Mouse (Mus musculus) heart, embryonic 15.5 days (tissue): ENCODE results near the gene Spata32. TPM values are rescaled to one million over a fixed set of nuclear protein-coding genes. Genes with fewer than 3 reads are reported as not detected.

ENCODE experiments used
- ATAC-seq: fragments of 200-750 bp; cut with Nextera tagmentation; replicated peaks from 2 replicates; pipeline ENCODE4 v1.8.0; 2017; ENCODE audit warnings: low read depth, moderate TSS enrichment; ENCODE audit not compliant: insufficient number of reproducible peaks, insufficient read depth, low FRiP score
- H3K27ac ChIP-seq: fragments of 300-500 bp; sonication (generic); 2 replicates; pipeline ENCODE4 v1.5.1; 2015; ENCODE audit warnings: mild to moderate bottlenecking, inconsistent platforms
- H3K27me3 ChIP-seq: fragments of 300-500 bp; sonication (generic); 2 replicates; pipeline ENCODE4 v1.6.1; 2015; ENCODE audit warnings: inconsistent platforms
- H3K36me3 ChIP-seq: fragments of 300-500 bp; sonication (generic); 2 replicates; pipeline ENCODE4 v1.6.1; 2015; ENCODE audit warnings: mild to moderate bottlenecking, inconsistent platforms
- H3K4me1 ChIP-seq: fragments of 300-500 bp; sonication (generic); replicated peaks from 2 replicates; pipeline ENCODE4 v1.6.1; 2015; ENCODE audit warnings: inconsistent platforms
- H3K4me2 ChIP-seq: fragments of 300-500 bp; sonication (generic); 2 replicates; pipeline ENCODE4 v1.6.1; 2015; ENCODE audit warnings: inconsistent platforms, mild to moderate bottlenecking, moderate library complexity
- H3K4me3 ChIP-seq: fragments of 300-500 bp; sonication (generic); 2 replicates; pipeline ENCODE4 v1.5.1; 2015; ENCODE audit warnings: mild to moderate bottlenecking, inconsistent platforms
- H3K9ac ChIP-seq: fragments of 300-500 bp; sonication (generic); 2 replicates; pipeline ENCODE4 v1.6.1; 2015; ENCODE audit warnings: mild to moderate bottlenecking, inconsistent platforms
- H3K9me3 ChIP-seq: fragments of 300-500 bp; sonication (generic); replicated peaks from 2 replicates; pipeline ENCODE4 v1.6.1; 2016; ENCODE audit warnings: inconsistent platforms
- WGBS: fragments of 180-500 bp; shearing (Covaris S2); methylation state at CpG from one replicate; pipeline ENCODE4 v1.1.7; 2015; ENCODE audit warnings: mixed read lengths; 5-methylcytosine and 5-hydroxymethylcytosine counted together
- polyA plus RNA-seq: library from polyadenylated mRNA; unstranded; fragments of >200 nt; fragmentation: Nextera tagmentation; extraction: Ambion mirVana; gene quantifications from 2 replicates; pipeline ENCODE4 v1.2.1, GENCODE M21; 2015

Gene Spata32
- polyA plus RNA-seq = not detected in 2 replicates

DNA sequence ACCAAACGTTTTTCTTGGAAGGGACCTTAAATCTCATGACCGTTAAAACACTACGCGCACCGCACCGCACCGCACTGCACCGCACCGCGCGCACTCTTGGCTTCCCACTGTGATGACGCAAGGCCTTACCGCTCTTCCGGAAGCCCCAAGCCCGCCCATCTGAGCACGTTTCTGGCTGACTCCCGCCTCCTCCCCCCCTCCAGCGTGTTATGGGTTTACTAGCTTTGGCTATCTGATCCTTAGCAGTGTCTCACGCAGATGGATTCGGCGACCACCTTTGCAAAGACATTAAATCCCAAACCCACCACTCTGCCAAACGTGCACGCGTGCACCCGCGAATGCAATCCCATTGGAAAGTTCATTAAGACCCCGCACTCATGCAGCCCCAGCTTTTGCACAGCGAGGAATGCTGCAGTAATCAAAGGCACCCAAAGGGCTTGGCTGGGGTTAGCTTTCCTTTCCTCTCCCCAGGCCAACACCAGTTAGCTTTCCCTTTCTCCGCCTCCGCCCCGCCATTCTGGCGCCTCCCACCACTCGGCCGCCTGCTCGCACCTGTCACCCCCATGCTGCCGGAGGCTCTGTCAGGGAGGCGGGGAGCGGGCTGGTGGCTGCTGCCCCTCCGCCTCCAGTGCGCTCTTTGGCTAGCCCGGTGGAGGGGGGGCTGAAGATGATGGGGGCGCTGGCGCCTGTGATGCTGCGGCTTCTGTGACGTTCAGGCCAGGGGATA lies at the start of gene Spata32:
Spata32 (minus strand) TSS at position 643 of the 727 bp plus-strand sequence.
- H3K27me3 ChIP-seq = no peaks in the 10 kb centered on the region
- peak within 1 kb of the TSS; percentile 53 for H3K9ac ChIP-seq
- H3K4me1 ChIP-seq = peaks cover 6% of the 10 kb centered on the region
- peak; percentile 54; the same call in 1 of the 2 replicates for ATAC-seq
- peaks cover 11% of the 10 kb centered on the region; the same call in 1 of the 2 replicates for H3K36me3 ChIP-seq
- H3K4me3 ChIP-seq = peak within 1 kb of the TSS; percentile 57
- WGBS = under 1% methylated on average over 45 of the region's 45 CpGs
- no peak within 1 kb of the TSS for H3K27ac ChIP-seq
- H3K4me2 ChIP-seq = peak within 1 kb of the TSS; percentile 94
- H3K9me3 ChIP-seq = no peaks in the 10 kb centered on the region

DNA sequence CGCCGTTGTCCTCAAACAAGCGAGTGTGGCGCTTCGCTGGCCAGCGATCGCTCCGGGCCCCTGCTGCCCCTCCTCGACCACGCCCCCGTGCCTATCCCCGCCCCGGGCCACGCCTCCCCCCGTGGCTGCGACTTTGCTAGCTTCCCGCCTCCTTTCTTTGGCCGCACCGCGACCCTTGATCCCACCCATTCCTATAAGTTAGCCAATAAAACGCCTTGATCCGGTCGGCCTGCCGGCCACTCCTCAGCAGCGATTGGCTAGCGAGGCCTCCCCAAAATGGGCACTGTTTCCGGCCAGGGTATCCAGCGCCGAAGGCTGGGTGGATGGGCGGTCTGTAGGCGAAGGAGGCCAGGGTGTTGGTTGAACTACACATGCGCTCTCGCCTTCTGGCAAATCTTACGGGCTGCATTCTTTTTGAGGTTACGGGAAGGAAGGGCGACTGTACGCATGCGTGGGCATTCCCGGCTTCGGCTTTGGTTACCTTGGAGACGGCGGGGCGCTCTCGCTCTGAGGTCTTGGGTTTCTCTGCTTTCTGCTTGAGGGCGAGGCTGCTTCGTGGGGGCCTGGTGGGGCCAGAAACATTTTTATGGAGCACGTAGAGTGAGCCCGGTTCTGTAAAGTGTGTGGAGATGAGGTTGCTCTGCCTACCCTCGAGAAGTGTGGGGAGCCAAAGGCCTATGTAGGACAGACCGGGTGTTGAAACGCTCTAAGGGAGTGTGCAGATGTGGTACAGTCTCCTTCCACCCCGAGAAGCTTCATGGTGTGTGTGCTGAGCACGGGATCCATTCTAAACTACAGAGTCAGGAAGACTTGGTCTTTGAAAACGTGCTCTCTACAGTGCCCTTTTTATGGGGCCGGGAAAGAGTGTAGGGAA lies 49.4 kb upstream of the Spata32 start, which contains the start of gene Map3k14:
Map3k14 (minus strand) TSS at position 127 of the 874 bp plus-strand sequence.
- H3K27me3 ChIP-seq = no peaks in the 10 kb centered on the region
- 1% methylated on average over 55 of the region's 55 CpGs for WGBS
- peak; percentile 98 for ATAC-seq
- H3K4me3 ChIP-seq = peak within 1 kb of the TSS; percentile 70
- H3K36me3 ChIP-seq = no peaks in the 10 kb centered on the region
- peaks cover 32% of the 10 kb centered on the region for H3K4me1 ChIP-seq
- H3K4me2 ChIP-seq = peak within 1 kb of the TSS; percentile 88
- peak within 1 kb of the TSS; percentile 76 for H3K9ac ChIP-seq
- peak within 1 kb of the TSS; percentile 88 for H3K27ac ChIP-seq
- H3K9me3 ChIP-seq = no peaks in the 10 kb centered on the region

DNA sequence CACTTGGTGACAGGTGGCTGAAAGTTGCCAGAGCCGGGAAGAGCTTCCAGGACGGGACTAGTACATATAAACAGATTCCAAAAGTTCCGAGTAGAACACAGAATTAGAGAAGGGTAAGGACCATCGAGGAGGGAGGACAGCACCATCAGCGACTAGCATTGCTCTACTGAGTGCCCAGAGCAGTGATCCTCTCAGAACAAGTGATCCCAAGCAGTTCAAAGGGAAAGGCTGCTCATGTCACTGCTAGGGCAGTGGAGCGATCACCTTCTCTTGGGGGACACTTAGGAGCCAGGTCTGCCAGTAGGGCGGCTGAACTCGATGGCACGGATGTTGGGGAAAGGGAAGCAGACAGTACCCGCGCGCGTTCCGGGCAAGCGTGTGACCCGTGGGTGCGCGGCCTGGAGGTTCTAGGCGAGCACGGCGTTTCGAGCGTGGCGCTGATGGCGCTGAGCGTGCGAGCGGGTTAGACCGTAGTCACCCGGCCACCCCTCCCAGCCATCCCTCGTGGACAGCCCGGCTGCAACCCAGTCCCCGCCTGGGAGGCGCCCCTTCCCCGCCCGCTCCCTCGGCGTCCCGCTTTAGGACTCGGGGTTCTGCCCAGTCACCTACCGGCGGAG lies 48.6 kb upstream of the Spata32 start:
- Histone ChIP-seq H3K4me1 (peaks cover 39% of the 10 kb centered on the region), H3K27me3 (no peaks in the 10 kb centered on the region), H3K27ac (peak overlapping the region; percentile 88), H3K36me3 (no peaks in the 10 kb centered on the region), H3K9me3 (no peaks in the 10 kb centered on the region), H3K4me2 (peak overlapping the region; percentile 88), H3K4me3 (peak overlapping the region; percentile 70), H3K9ac (peak overlapping the region; percentile 76)
- under 1% methylated on average over 41 of the region's 42 CpGs for WGBS
- peak; percentile 1; the same call in 1 of the 2 replicates for ATAC-seq

DNA sequence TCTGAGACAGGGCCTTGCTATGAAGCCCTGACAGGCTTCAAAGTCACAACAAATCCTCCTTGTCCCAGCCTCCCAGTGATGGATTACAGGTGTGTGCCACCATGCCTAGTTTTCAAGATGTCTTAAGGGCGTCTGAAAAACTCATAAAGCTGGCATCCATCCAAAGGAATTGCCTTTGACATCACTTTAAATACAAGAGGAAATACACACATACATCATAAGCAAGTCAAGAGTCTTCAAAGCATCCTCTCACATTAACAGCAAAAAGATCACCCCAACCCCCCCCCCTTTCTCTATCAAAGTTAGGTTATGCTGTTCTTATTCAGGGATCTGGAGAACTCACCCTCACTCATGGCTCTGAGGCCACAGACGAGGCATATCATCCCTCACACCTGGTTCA lies 47.6 kb upstream of the Spata32 start:
- H3K4me3 ChIP-seq = peak overlapping the region; percentile 70
- H3K4me2 ChIP-seq = peak overlapping the region; percentile 88
- no peaks in the 10 kb centered on the region for H3K9me3 ChIP-seq
- H3K36me3 ChIP-seq = no peaks in the 10 kb centered on the region
- WGBS = 59% methylated on average over 2 of the region's 2 CpGs
- peaks cover 41% of the 10 kb centered on the region for H3K4me1 ChIP-seq
- H3K27me3 ChIP-seq = no peaks in the 10 kb centered on the region
- H3K9ac ChIP-seq = 0 out of 2 replicates have a peak overlapping the region, but pooled peaks have one; percentile 1
- ATAC-seq = no peak
- H3K27ac ChIP-seq = no peak overlapping the region

DNA sequence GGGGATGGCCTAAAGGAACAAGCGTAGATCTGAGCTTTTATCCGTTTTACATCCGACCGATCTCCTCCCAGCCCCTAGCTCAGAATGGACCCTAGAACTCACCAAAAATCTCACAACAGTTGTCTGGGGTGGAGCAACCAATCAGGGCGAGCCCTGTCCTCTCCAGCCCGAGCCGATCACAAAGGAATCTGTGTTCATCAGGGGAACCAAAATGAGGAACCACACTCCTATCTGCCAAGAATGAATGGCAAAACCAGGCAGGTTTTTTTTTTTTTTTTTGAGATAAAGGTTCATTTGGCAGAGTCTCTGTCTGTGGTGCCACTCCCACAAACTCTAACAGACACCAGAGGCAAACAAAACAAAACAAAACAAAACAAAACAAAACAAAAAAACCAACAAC lies 47.0 kb upstream of the Spata32 start:
- H3K9ac ChIP-seq = no peak overlapping the region

DNA sequence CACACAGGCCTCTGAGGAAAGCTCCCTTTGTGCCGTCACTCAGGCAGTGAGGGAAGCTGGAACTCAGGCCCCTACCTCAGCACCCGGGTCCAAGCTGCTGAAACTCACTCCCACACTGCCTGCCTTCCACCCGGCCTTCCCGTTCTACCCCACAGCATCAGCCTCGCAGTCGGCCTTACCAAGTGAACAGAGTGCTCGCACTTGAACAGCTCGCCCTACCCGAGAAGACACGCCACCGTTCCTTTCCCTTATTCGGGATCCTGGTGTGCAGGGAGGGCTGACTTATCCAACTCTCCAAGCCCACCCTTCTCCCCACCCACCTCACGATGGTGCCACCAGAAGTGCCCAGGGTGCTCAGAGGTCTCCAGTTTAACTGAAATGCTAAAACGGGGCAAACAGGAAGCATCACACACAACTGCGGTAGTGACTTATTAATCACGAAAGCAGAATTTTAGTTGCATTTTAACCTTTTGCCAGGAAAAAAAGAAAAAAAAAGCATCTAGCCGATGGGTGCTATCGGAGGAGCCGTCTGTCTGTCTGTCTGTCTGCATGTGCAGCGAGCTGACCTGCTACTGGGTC lies 46.3 kb upstream of the Spata32 start:
- H3K4me2 ChIP-seq = peak overlapping the region; percentile 16; the same call in 1 of the 2 replicates
- H3K4me1 ChIP-seq = peaks cover 41% of the 10 kb centered on the region

More for the DNA sequence above, 47.0 kb upstream of the Spata32 start:
- no peaks in the 10 kb centered on the region for H3K27me3 ChIP-seq
- 66% methylated on average over 7 of the region's 7 CpGs for WGBS
- H3K9me3 ChIP-seq = no peaks in the 10 kb centered on the region
- H3K4me1 ChIP-seq = peaks cover 41% of the 10 kb centered on the region
- H3K36me3 ChIP-seq = no peaks in the 10 kb centered on the region
- ATAC-seq = no peak
- no peak overlapping the region for H3K4me3 ChIP-seq
- H3K27ac ChIP-seq = no peak overlapping the region
- H3K4me2 ChIP-seq = no peak overlapping the region; the same call in 1 of the 2 replicates

DNA sequence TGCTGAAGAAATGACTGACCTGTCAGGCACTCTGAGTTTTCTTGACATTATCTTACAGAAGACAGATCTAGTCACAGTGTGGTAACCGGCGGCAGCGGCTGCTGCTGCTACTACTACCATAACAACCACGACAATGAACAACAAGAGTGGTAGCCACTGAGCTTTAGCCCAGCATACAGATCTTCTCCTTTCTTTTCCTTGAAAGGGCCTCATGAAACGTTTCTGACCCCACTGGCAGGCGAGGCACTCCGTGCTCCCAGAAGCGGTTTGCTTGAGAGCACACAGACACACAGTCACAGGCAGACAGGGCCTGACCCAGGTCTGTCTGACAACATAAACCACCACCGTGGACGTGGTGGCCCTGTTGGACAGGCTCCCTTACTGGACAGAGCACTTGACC lies 45.3 kb upstream of the Spata32 start:
- H3K27me3 ChIP-seq = no peaks in the 10 kb centered on the region
- no peaks in the 10 kb centered on the region for H3K36me3 ChIP-seq
- H3K9ac ChIP-seq = no peak overlapping the region
- peaks cover 41% of the 10 kb centered on the region for H3K4me1 ChIP-seq
- no peaks in the 10 kb centered on the region for H3K9me3 ChIP-seq
- H3K27ac ChIP-seq = no peak overlapping the region
- peak overlapping the region; percentile 18; the same call in 1 of the 2 replicates for H3K4me2 ChIP-seq
- WGBS = 46% methylated on average over 10 of the region's 10 CpGs
- no peak overlapping the region for H3K4me3 ChIP-seq
- no peak for ATAC-seq

More for the DNA sequence above, 46.3 kb upstream of the Spata32 start:
- H3K27ac ChIP-seq = 0 out of 2 replicates have a peak overlapping the region, but pooled peaks have one; percentile 13
- ATAC-seq = no peak
- H3K9ac ChIP-seq = 0 out of 2 replicates have a peak overlapping the region, but pooled peaks have one; percentile 8
- no peaks in the 10 kb centered on the region for H3K9me3 ChIP-seq
- WGBS = 81% methylated on average over 20 of the region's 20 CpGs
- H3K36me3 ChIP-seq = no peaks in the 10 kb centered on the region
- no peak overlapping the region for H3K4me3 ChIP-seq
- no peaks in the 10 kb centered on the region for H3K27me3 ChIP-seq

DNA sequence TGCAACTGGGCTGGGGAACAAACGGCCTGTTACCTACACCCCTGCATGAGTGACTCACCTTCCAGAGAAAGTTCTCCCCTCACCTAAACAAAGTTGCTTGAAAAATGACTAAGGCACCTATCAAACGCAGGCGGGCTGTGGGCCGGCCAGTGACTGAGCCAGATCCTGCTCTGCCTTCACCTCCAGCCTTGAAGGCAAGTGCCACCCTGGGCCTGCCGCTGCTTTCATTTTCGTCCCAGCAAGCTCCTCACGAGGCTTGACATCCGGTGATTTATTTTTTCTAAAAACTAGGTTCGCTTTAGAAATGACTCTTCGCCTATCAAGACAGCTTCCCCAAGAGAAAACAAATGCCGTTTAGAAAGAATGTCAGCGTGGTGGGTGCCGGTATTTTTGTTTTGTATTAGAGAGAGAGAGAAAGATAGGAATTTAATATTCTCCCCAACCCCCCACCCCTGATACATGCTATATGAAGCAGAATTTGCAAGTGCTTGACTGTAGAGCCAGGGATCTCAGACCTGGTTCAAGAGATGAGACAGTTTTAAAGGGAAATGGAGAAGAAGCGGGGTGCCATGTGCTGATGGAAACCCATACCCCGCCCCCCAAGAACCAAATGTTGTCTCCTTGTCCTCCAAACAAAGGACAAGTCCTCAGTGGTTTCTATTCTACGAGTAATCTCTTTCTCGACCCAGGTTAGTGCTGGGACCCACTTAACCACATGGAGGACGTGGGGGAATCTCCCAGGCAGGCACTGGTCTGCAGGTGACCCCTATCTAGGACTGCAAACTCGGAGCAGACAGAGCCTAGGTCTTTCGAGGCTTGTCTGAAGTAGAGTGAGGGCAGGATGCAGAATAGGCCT lies 44.4 kb upstream of the Spata32 start:
- WGBS = 50% methylated on average over 20 of the region's 20 CpGs
- peaks cover 33% of the 10 kb centered on the region for H3K4me1 ChIP-seq
- no peaks in the 10 kb centered on the region for H3K27me3 ChIP-seq
- H3K27ac ChIP-seq = peak overlapping the region; percentile 60
- H3K4me2 ChIP-seq = peak overlapping the region; percentile 41
- H3K9ac ChIP-seq = peak overlapping the region; percentile 11; the same call in 1 of the 2 replicates
- ATAC-seq = no peak
- no peaks in the 10 kb centered on the region for H3K36me3 ChIP-seq
- no peak overlapping the region; the same call in 1 of the 2 replicates for H3K4me3 ChIP-seq
- H3K9me3 ChIP-seq = no peaks in the 10 kb centered on the region

DNA sequence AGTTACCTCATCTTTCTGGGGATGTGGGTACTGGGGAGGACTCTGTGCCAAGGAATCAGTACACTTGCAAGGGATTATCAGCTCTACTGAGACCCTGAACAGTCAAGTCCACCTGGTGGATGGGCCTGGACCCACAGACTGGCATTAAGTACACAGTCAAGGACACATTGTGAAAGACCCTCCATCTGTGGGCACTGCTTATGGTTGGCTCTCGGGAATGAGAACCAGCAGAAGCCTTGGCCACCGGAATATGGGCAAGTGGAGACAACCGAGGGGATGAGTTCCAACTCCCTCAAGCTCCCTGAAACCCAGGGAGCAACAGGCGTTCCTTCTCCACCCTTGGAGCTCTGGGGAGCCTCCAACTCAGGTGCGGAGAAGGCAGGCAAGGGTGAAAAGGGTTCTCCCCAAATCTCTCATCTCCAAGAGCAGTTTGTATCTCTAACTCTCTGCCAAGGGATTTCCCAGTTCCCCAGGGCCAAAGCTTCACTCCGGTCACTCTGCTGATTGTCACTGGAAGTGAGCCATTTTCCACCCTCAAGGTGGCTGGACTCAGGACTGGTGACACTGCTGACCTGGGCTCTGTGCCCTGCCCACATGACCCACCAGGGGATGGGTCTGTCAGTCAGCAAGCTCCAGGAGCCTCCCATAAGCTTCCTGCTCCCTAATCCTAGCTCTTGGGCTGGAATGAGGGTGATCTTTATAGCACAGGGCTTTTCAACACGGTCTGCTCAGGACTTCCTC lies 43.6 kb upstream of the Spata32 start:
- H3K4me2 ChIP-seq = peak overlapping the region; percentile 41

More for the DNA sequence above, 43.6 kb upstream of the Spata32 start:
- no peaks in the 10 kb centered on the region for H3K9me3 ChIP-seq
- H3K27me3 ChIP-seq = no peaks in the 10 kb centered on the region
- no peak overlapping the region for H3K4me3 ChIP-seq
- no peaks in the 10 kb centered on the region for H3K36me3 ChIP-seq
- ATAC-seq = no peak
- H3K9ac ChIP-seq = peak overlapping the region; percentile 8; the same call in 1 of the 2 replicates
- 67% methylated on average over 7 of the region's 7 CpGs for WGBS
- H3K27ac ChIP-seq = peak overlapping the region; percentile 60
- peaks cover 33% of the 10 kb centered on the region for H3K4me1 ChIP-seq
